Mouse (Mus musculus): ENCODE data around the gene Dtymk. TPM values are rescaled to one million over a fixed set of nuclear protein-coding genes. Genes with fewer than 3 reads are reported as not detected.

Gene Dtymk
- total RNA-seq, 1 experiment: 304 TPM

GRCm38 (mm10) chr1:93810011-93810410 lies 8.3 kb upstream of the Dtymk start:
- DNase-seq (ENCODE audit: low read depth, low spot score): peak; percentile 24
- no peak overlapping the region for H3K27ac ChIP-seq (ENCODE audit: insufficient read depth, low read depth, low read length, poor library complexity, severe bottlenecking)
- in situ Hi-C loops (cut with MboI; ENCODE audit: low sequenced_read_pairs in 2 of 2, unreplicated experiment in 2 of 2): no loop called here
- no peak overlapping the region for H3K9ac ChIP-seq (ENCODE audit: insufficient read depth, low read depth, low read length, poor library complexity, severe bottlenecking)
- peaks cover 53% of the 10 kb centered on the region for H3K36me3 ChIP-seq (ENCODE audit: control insufficient read depth, insufficient read depth, low read length, poor library complexity, severe bottlenecking)
- no peaks in the 10 kb centered on the region for H3K9me3 ChIP-seq (ENCODE audit: control insufficient read depth, insufficient read depth, low read depth, low read length)
- H3K4me1 ChIP-seq (ENCODE audit: control insufficient read depth in 2 of 2, insufficient read depth in 2 of 2, low read length in 2 of 2, poor library complexity in 1 of 2): peaks cover 0 to 3% of the 10 kb centered on the region in 2 experiments; a peak in 1 of 4 replicates
- TF ChIP-seq ZNF384 (IDR thresholded peaks at IDR 0.05; ENCODE audit: low read depth, low read length) (no peak), MAFK (IDR thresholded peaks at IDR 0.05; ENCODE audit: insufficient read depth, low read depth, low read length) (no peak), ZC3H11A (IDR thresholded peaks at IDR 0.05; ENCODE audit: borderline replicate concordance, low read depth, low read length) (no peak), HCFC1 (IDR thresholded peaks at IDR 0.05; ENCODE audit: borderline replicate concordance, insufficient read depth, low read length) (no peak), CHD2 (IDR thresholded peaks at IDR 0.05; ENCODE audit: low read depth, low read length) (no peak)
- no peak overlapping the region for H3K4me3 ChIP-seq (ENCODE audit: insufficient read depth in 1 of 2, low read depth in 1 of 2, low read length in 2 of 2, poor library complexity in 1 of 2, severe bottlenecking in 1 of 2)

GRCm38 (mm10) chr1:93808871-93809270 lies 7.1 kb upstream of the Dtymk start:
- no peaks in the 10 kb centered on the region for H3K9me3 ChIP-seq (ENCODE audit: control insufficient read depth, insufficient read depth, low read depth, low read length)
- TF ChIP-seq ZNF384 (IDR thresholded peaks at IDR 0.05; ENCODE audit: low read depth, low read length) (no peak), HCFC1 (IDR thresholded peaks at IDR 0.05; ENCODE audit: borderline replicate concordance, insufficient read depth, low read length) (no peak), MAFK (IDR thresholded peaks at IDR 0.05; ENCODE audit: insufficient read depth, low read depth, low read length) (no peak), ZC3H11A (IDR thresholded peaks at IDR 0.05; ENCODE audit: borderline replicate concordance, low read depth, low read length) (no peak), CHD2 (IDR thresholded peaks at IDR 0.05; ENCODE audit: low read depth, low read length) (no peak)
- in situ Hi-C loops (cut with MboI; ENCODE audit: low sequenced_read_pairs in 2 of 2, unreplicated experiment in 2 of 2): no loop called here
- DNase-seq (ENCODE audit: low read depth, low spot score): no peak
- peaks cover 43% of the 10 kb centered on the region for H3K36me3 ChIP-seq (ENCODE audit: control insufficient read depth, insufficient read depth, low read length, poor library complexity, severe bottlenecking)
- no peak overlapping the region for H3K9ac ChIP-seq (ENCODE audit: insufficient read depth, low read depth, low read length, poor library complexity, severe bottlenecking)
- no peak overlapping the region for H3K27ac ChIP-seq (ENCODE audit: insufficient read depth, low read depth, low read length, poor library complexity, severe bottlenecking)
- no peak overlapping the region for H3K4me3 ChIP-seq (ENCODE audit: insufficient read depth in 1 of 2, low read depth in 1 of 2, low read length in 2 of 2, poor library complexity in 1 of 2, severe bottlenecking in 1 of 2)
- H3K4me1 ChIP-seq (ENCODE audit: control insufficient read depth in 2 of 2, insufficient read depth in 2 of 2, low read length in 2 of 2, poor library complexity in 1 of 2): peaks cover 0 to 3% of the 10 kb centered on the region in 2 experiments; a peak in 1 of 4 replicates

- peaks cover 20% of the 10 kb centered on the region for H3K36me3 ChIP-seq (ENCODE audit: control insufficient read depth, insufficient read depth, low read length, poor library complexity, severe bottlenecking)
- peak overlapping the region; percentile 16 for H3K9ac ChIP-seq (ENCODE audit: insufficient read depth, low read depth, low read length, poor library complexity, severe bottlenecking)
Measured at GRCm38 (mm10) chr1:93805221-93805951, 3.7 kb upstream of the Dtymk start.

GRCm38 (mm10) chr1:93804818-93805217 lies 3.1 kb upstream of the Dtymk start:
- peaks cover 20% of the 10 kb centered on the region for H3K36me3 ChIP-seq (ENCODE audit: control insufficient read depth, insufficient read depth, low read length, poor library complexity, severe bottlenecking)
- H3K4me3 ChIP-seq (ENCODE audit: insufficient read depth in 1 of 2, low read depth in 1 of 2, low read length in 2 of 2, poor library complexity in 1 of 2, severe bottlenecking in 1 of 2): peak overlapping the region; percentile 76 to 83; a peak in 3 of 4 replicates
- peak overlapping the region; percentile 58; the same call in 1 of the 2 replicates for H3K9ac ChIP-seq (ENCODE audit: insufficient read depth, low read depth, low read length, poor library complexity, severe bottlenecking)
- no peak for DNase-seq (ENCODE audit: low read depth, low spot score)
- H3K27ac ChIP-seq (ENCODE audit: insufficient read depth, low read depth, low read length, poor library complexity, severe bottlenecking): no peak overlapping the region
- no peaks in the 10 kb centered on the region for H3K9me3 ChIP-seq (ENCODE audit: control insufficient read depth, insufficient read depth, low read depth, low read length)
- H3K4me1 ChIP-seq (ENCODE audit: control insufficient read depth in 2 of 2, insufficient read depth in 2 of 2, low read length in 2 of 2, poor library complexity in 1 of 2): peaks cover 3 to 6% of the 10 kb centered on the region in 2 experiments; a peak in 2 of 4 replicates
- TF ChIP-seq MAFK (IDR thresholded peaks at IDR 0.05; ENCODE audit: insufficient read depth, low read depth, low read length): no peak
- no peak for TF ChIP-seq ZNF384 (IDR thresholded peaks at IDR 0.05; ENCODE audit: low read depth, low read length)
- TF ChIP-seq ZC3H11A (IDR thresholded peaks at IDR 0.05; ENCODE audit: borderline replicate concordance, low read depth, low read length): no peak
- TF ChIP-seq HCFC1 (IDR thresholded peaks at IDR 0.05; ENCODE audit: borderline replicate concordance, insufficient read depth, low read length): no peak
- TF ChIP-seq CHD2 (IDR thresholded peaks at IDR 0.05; ENCODE audit: low read depth, low read length): no peak
- in situ Hi-C loops (cut with MboI; ENCODE audit: low sequenced_read_pairs in 2 of 2, unreplicated experiment in 2 of 2): no loop called here

More at GRCm38 (mm10) chr1:93805221-93805951, 3.7 kb upstream of the Dtymk start:
- no peak for DNase-seq (ENCODE audit: low read depth, low spot score)
- Histone ChIP-seq H3K4me1 (ENCODE audit: control insufficient read depth in 2 of 2, insufficient read depth in 2 of 2, low read length in 2 of 2, poor library complexity in 1 of 2) (peaks cover 3 to 6% of the 10 kb centered on the region in 2 experiments; a peak in 2 of 4 replicates), H3K4me3 (ENCODE audit: insufficient read depth in 1 of 2, low read depth in 1 of 2, low read length in 2 of 2, poor library complexity in 1 of 2, severe bottlenecking in 1 of 2) (no peak overlapping the region), H3K27ac (ENCODE audit: insufficient read depth, low read depth, low read length, poor library complexity, severe bottlenecking) (no peak overlapping the region), H3K9me3 (ENCODE audit: control insufficient read depth, insufficient read depth, low read depth, low read length) (no peaks in the 10 kb centered on the region)
- in situ Hi-C loops (cut with MboI; ENCODE audit: low sequenced_read_pairs in 2 of 2, unreplicated experiment in 2 of 2): no loop called here
- TF ChIP-seq HCFC1 (IDR thresholded peaks at IDR 0.05; ENCODE audit: borderline replicate concordance, insufficient read depth, low read length) (no peak), CHD2 (IDR thresholded peaks at IDR 0.05; ENCODE audit: low read depth, low read length) (no peak), ZNF384 (IDR thresholded peaks at IDR 0.05; ENCODE audit: low read depth, low read length) (no peak), ZC3H11A (IDR thresholded peaks at IDR 0.05; ENCODE audit: borderline replicate concordance, low read depth, low read length) (no peak), MAFK (IDR thresholded peaks at IDR 0.05; ENCODE audit: insufficient read depth, low read depth, low read length) (no peak)
